Mouse (Mus musculus) MEL (cell line): ENCODE measurements around the gene Ccdc194.

Experiments
- CHD2 ChIP-seq: IDR thresholded peaks from 2 replicates; pipeline ENCODE4 v1.6.1; 2011; ENCODE audit warnings: low read length, improper control_type of control experiment
- EP300 ChIP-seq, 2 experiments: IDR thresholded peaks; 2 replicates each; pipeline ENCODE4 v1.6.1; 2011; ENCODE audit warnings: improper control_type of control experiment in 2 of 2, low read length in 2 of 2, low read depth in 1 of 2, mild to moderate bottlenecking in 1 of 2
- MAFK ChIP-seq: IDR thresholded peaks from 2 replicates; pipeline ENCODE4 v1.6.1; 2011; ENCODE audit warnings: low read depth, mild to moderate bottlenecking, low read length, improper control_type of control experiment, borderline replicate concordance
- MAZ ChIP-seq: IDR thresholded peaks from 2 replicates; pipeline ENCODE4 v1.6.1; 2012; ENCODE audit warnings: low read depth, mild to moderate bottlenecking, inconsistent platforms, low read length, improper control_type of control experiment
- MXI1 ChIP-seq: IDR thresholded peaks from 2 replicates; pipeline ENCODE4 v1.6.1; 2011; ENCODE audit warnings: mild to moderate bottlenecking, low read depth, low read length, improper control_type of control experiment
- POLR2A ChIP-seq, 2 experiments: IDR thresholded peaks; 2 replicates each; pipeline ENCODE4 v1.6.1; 2011 to 2012; ENCODE audit warnings: low read length in 2 of 2, mild to moderate bottlenecking in 2 of 2, control low read depth in 1 of 2, improper control_type of control experiment in 1 of 2, low read depth in 1 of 2, moderate library complexity in 1 of 2; ENCODE audit not compliant: control insufficient read depth in 1 of 2, insufficient read depth in 1 of 2, poor library complexity in 1 of 2
- RAD21 ChIP-seq: IDR thresholded peaks from 2 replicates; pipeline ENCODE4 v1.6.1; 2011; ENCODE audit warnings: mild to moderate bottlenecking, low read depth, low read length, improper control_type of control experiment

- TF ChIP-seq MAZ (no peak), MXI1 (no peak), POLR2A (IDR thresholded peaks at IDR 0.05; ENCODE audit: control insufficient read depth in 1 of 2, insufficient read depth in 1 of 2, low read depth in 1 of 2, low read length in 2 of 2, poor library complexity in 1 of 2) (no peak), MAFK (no peak), CHD2 (no peak), RAD21 (no peak), EP300 (IDR thresholded peaks at IDR 0.05; ENCODE audit: low read depth in 1 of 2, low read length in 2 of 2) (no peak)
Observed at GRCm38 (mm10) chr8:71550754-71551153, 25.2 kb upstream of the Ccdc194 start.
